Mouse (Mus musculus): Measurements from ENCODE around the gene Dyrk1a. TPM values are rescaled to one million over a fixed set of nuclear protein-coding genes. Genes with fewer than 3 reads are reported as not detected.

The Dyrk1a gene
- polyA plus RNA-seq, 1 experiment from 2014 or later: 7.8 TPM

- H3K9me3 ChIP-seq (replicated peaks; ENCODE audit: control insufficient read depth, low read length): 0 out of 2 replicates have a peak, but pooled peaks cover 4% of the 10 kb centered on the region
- peaks cover 5% of the 10 kb centered on the region; the same call in 1 of the 2 replicates for H3K4me1 ChIP-seq (ENCODE audit: control insufficient read depth, insufficient read depth, low read length)
- H3K4me3 ChIP-seq (ENCODE audit: low read length): no peak overlapping the region
- no peaks in the 10 kb centered on the region for H3K27me3 ChIP-seq (ENCODE audit: control insufficient read depth, insufficient read depth, low read length)
- no peak; the same call in 1 of the 2 replicates for ATAC-seq (replicated peaks; ENCODE audit: extremely low read depth, insufficient read depth, low FRiP score)
- no peak overlapping the region for H3K27ac ChIP-seq (ENCODE audit: low read length)
- H3K36me3 ChIP-seq (ENCODE audit: control insufficient read depth, insufficient read depth): no peaks in the 10 kb centered on the region
- H3K4me2 ChIP-seq (ENCODE audit: low read depth, low read length): no peak overlapping the region
- H3K9ac ChIP-seq (ENCODE audit: low read length): no peak overlapping the region
These were observed 17.9 kb upstream of the Dyrk1a start for GRCm38 (mm10) chr16:94551934-94552333.

- WGBS: 67% methylated on average over 7 of the region's 7 CpGs
- H3K4me3 ChIP-seq (ENCODE audit: low read length): no peak overlapping the region
- H3K4me2 ChIP-seq (ENCODE audit: low read depth, low read length): no peak overlapping the region
- H3K36me3 ChIP-seq (ENCODE audit: control insufficient read depth, insufficient read depth): no peaks in the 10 kb centered on the region
- no peak overlapping the region for H3K9ac ChIP-seq (ENCODE audit: low read length)
- 0 out of 2 replicates have a peak, but pooled peaks cover 4% of the 10 kb centered on the region for H3K9me3 ChIP-seq (replicated peaks; ENCODE audit: control insufficient read depth, low read length)
- no peak for ATAC-seq (replicated peaks; ENCODE audit: extremely low read depth, insufficient read depth, low FRiP score)
- H3K4me1 ChIP-seq (ENCODE audit: control insufficient read depth, insufficient read depth, low read length): peaks cover 18% of the 10 kb centered on the region
- H3K27ac ChIP-seq (ENCODE audit: low read length): no peak overlapping the region
- H3K27me3 ChIP-seq (ENCODE audit: control insufficient read depth, insufficient read depth, low read length): no peaks in the 10 kb centered on the region
These were observed 14.5 kb upstream of the Dyrk1a start for GRCm38 (mm10) chr16:94555346-94555745.

GRCm38 (mm10) chr16:94556228-94556627 lies 13.6 kb upstream of the Dyrk1a start:
- no peaks in the 10 kb centered on the region for H3K36me3 ChIP-seq (ENCODE audit: control insufficient read depth, insufficient read depth)
- no peak overlapping the region for H3K4me2 ChIP-seq (ENCODE audit: low read depth, low read length)
- H3K9ac ChIP-seq (ENCODE audit: low read length): no peak overlapping the region
- WGBS: 82% methylated on average over 5 of the region's 5 CpGs
- no peak for ATAC-seq (replicated peaks; ENCODE audit: extremely low read depth, insufficient read depth, low FRiP score)
- H3K27ac ChIP-seq (ENCODE audit: low read length): no peak overlapping the region
- peaks cover 23% of the 10 kb centered on the region for H3K4me1 ChIP-seq (ENCODE audit: control insufficient read depth, insufficient read depth, low read length)
- H3K27me3 ChIP-seq (ENCODE audit: control insufficient read depth, insufficient read depth, low read length): no peaks in the 10 kb centered on the region
- H3K9me3 ChIP-seq (replicated peaks; ENCODE audit: control insufficient read depth, low read length): 0 out of 2 replicates have a peak, but pooled peaks cover 4% of the 10 kb centered on the region
- H3K4me3 ChIP-seq (ENCODE audit: low read length): no peak overlapping the region

- no peaks in the 10 kb centered on the region for H3K9me3 ChIP-seq (replicated peaks; ENCODE audit: control insufficient read depth, low read length)
- no peaks in the 10 kb centered on the region for H3K36me3 ChIP-seq (ENCODE audit: control insufficient read depth, insufficient read depth)
- 17% methylated on average over 7 of the region's 7 CpGs for WGBS
- H3K27ac ChIP-seq (ENCODE audit: low read length): peak overlapping the region; percentile 77
- no peak overlapping the region for H3K9ac ChIP-seq (ENCODE audit: low read length)
- peak overlapping the region; percentile 51 for H3K4me2 ChIP-seq (ENCODE audit: low read depth, low read length)
- 0 out of 2 replicates have a peak, but pooled peaks have one; percentile 49 for ATAC-seq (replicated peaks; ENCODE audit: extremely low read depth, insufficient read depth, low FRiP score)
- 0 out of 2 replicates have a peak overlapping the region, but pooled peaks have one; percentile 3 for H3K4me3 ChIP-seq (ENCODE audit: low read length)
- H3K27me3 ChIP-seq (ENCODE audit: control insufficient read depth, insufficient read depth, low read length): no peaks in the 10 kb centered on the region
- H3K4me1 ChIP-seq (ENCODE audit: control insufficient read depth, insufficient read depth, low read length): peaks cover 18% of the 10 kb centered on the region
These were observed 10.5 kb upstream of the Dyrk1a start for GRCm38 (mm10) chr16:94559282-94559681.

GRCm38 (mm10) chr16:94559782-94560181 lies 10.0 kb upstream of the Dyrk1a start:
- Histone ChIP-seq H3K36me3 (ENCODE audit: control insufficient read depth, insufficient read depth) (no peaks in the 10 kb centered on the region), H3K27me3 (ENCODE audit: control insufficient read depth, insufficient read depth, low read length) (no peaks in the 10 kb centered on the region), H3K4me2 (ENCODE audit: low read depth, low read length) (peak overlapping the region; percentile 51), H3K4me3 (ENCODE audit: low read length) (no peak overlapping the region), H3K4me1 (ENCODE audit: control insufficient read depth, insufficient read depth, low read length) (peaks cover 18% of the 10 kb centered on the region), H3K9ac (ENCODE audit: low read length) (0 out of 2 replicates have a peak overlapping the region, but pooled peaks have one; percentile 22), H3K27ac (ENCODE audit: low read length) (peak overlapping the region; percentile 77), H3K9me3 (replicated peaks; ENCODE audit: control insufficient read depth, low read length) (no peaks in the 10 kb centered on the region)
- no peak for ATAC-seq (replicated peaks; ENCODE audit: extremely low read depth, insufficient read depth, low FRiP score)
- 49% methylated on average over 7 of the region's 7 CpGs for WGBS

GRCm38 (mm10) chr16:94560618-94561017 lies 9.2 kb upstream of the Dyrk1a start:
- WGBS: 46% methylated on average over 5 of the region's 5 CpGs

GRCm38 (mm10) chr16:94566124-94566523 lies 3.7 kb upstream of the Dyrk1a start:
- H3K4me2 ChIP-seq (ENCODE audit: low read depth, low read length): no peak overlapping the region
- no peaks in the 10 kb centered on the region for H3K36me3 ChIP-seq (ENCODE audit: control insufficient read depth, insufficient read depth)
- H3K27me3 ChIP-seq (ENCODE audit: control insufficient read depth, insufficient read depth, low read length): no peaks in the 10 kb centered on the region
- H3K4me1 ChIP-seq (ENCODE audit: control insufficient read depth, insufficient read depth, low read length): peaks cover 9% of the 10 kb centered on the region
- H3K9me3 ChIP-seq (replicated peaks; ENCODE audit: control insufficient read depth, low read length): no peaks in the 10 kb centered on the region
- no peak overlapping the region for H3K9ac ChIP-seq (ENCODE audit: low read length)
- no peak for ATAC-seq (replicated peaks; ENCODE audit: extremely low read depth, insufficient read depth, low FRiP score)
- 0 out of 2 replicates have a peak overlapping the region, but pooled peaks have one; percentile 4 for H3K27ac ChIP-seq (ENCODE audit: low read length)
- 41% methylated on average over 8 of the region's 8 CpGs for WGBS
- H3K4me3 ChIP-seq (ENCODE audit: low read length): no peak overlapping the region

More at GRCm38 (mm10) chr16:94560618-94561017, 9.2 kb upstream of the Dyrk1a start:
- no peaks in the 10 kb centered on the region for H3K9me3 ChIP-seq (replicated peaks; ENCODE audit: control insufficient read depth, low read length)
- peaks cover 18% of the 10 kb centered on the region for H3K4me1 ChIP-seq (ENCODE audit: control insufficient read depth, insufficient read depth, low read length)
- H3K4me2 ChIP-seq (ENCODE audit: low read depth, low read length): no peak overlapping the region
- ATAC-seq (replicated peaks; ENCODE audit: extremely low read depth, insufficient read depth, low FRiP score): no peak
- no peak overlapping the region for H3K9ac ChIP-seq (ENCODE audit: low read length)
- H3K27me3 ChIP-seq (ENCODE audit: control insufficient read depth, insufficient read depth, low read length): no peaks in the 10 kb centered on the region
- H3K27ac ChIP-seq (ENCODE audit: low read length): peak overlapping the region; percentile 77
- no peaks in the 10 kb centered on the region for H3K36me3 ChIP-seq (ENCODE audit: control insufficient read depth, insufficient read depth)
- H3K4me3 ChIP-seq (ENCODE audit: low read length): no peak overlapping the region

- 82% methylated on average over 11 of the region's 11 CpGs for WGBS
- Histone ChIP-seq H3K9me3 (replicated peaks; ENCODE audit: control insufficient read depth, low read length) (no peaks in the 10 kb centered on the region), H3K4me1 (ENCODE audit: control insufficient read depth, insufficient read depth, low read length) (peaks cover 14% of the 10 kb centered on the region), H3K4me3 (ENCODE audit: low read length) (no peak overlapping the region), H3K27me3 (ENCODE audit: control insufficient read depth, insufficient read depth, low read length) (no peaks in the 10 kb centered on the region), H3K9ac (ENCODE audit: low read length) (no peak overlapping the region), H3K36me3 (ENCODE audit: control insufficient read depth, insufficient read depth) (no peaks in the 10 kb centered on the region), H3K4me2 (ENCODE audit: low read depth, low read length) (no peak overlapping the region), H3K27ac (ENCODE audit: low read length) (no peak overlapping the region)
- no peak for ATAC-seq (replicated peaks; ENCODE audit: extremely low read depth, insufficient read depth, low FRiP score)
These were observed 2.8 kb upstream of the Dyrk1a start for GRCm38 (mm10) chr16:94566834-94567585.

- no peak overlapping the region for H3K4me3 ChIP-seq (ENCODE audit: low read length)
These were observed 2.1 kb upstream of the Dyrk1a start for GRCm38 (mm10) chr16:94567751-94568150.

More at GRCm38 (mm10) chr16:94567751-94568150, 2.1 kb upstream of the Dyrk1a start:
- Histone ChIP-seq H3K4me1 (ENCODE audit: control insufficient read depth, insufficient read depth, low read length) (peaks cover 19% of the 10 kb centered on the region), H3K9ac (ENCODE audit: low read length) (peak overlapping the region; percentile 85; the same call in 1 of the 2 replicates), H3K27me3 (ENCODE audit: control insufficient read depth, insufficient read depth, low read length) (no peaks in the 10 kb centered on the region), H3K27ac (ENCODE audit: low read length) (peak overlapping the region; percentile 100), H3K4me2 (ENCODE audit: low read depth, low read length) (peak overlapping the region; percentile 75; the same call in 1 of the 2 replicates), H3K36me3 (ENCODE audit: control insufficient read depth, insufficient read depth) (no peaks in the 10 kb centered on the region), H3K9me3 (replicated peaks; ENCODE audit: control insufficient read depth, low read length) (no peaks in the 10 kb centered on the region)
- no peak for ATAC-seq (replicated peaks; ENCODE audit: extremely low read depth, insufficient read depth, low FRiP score)
- WGBS: 59% methylated on average over 5 of the region's 5 CpGs

Data from heart, embryonic 16.5 days (tissue).